Mouse (Mus musculus) neural tube, embryonic 14.5 days (tissue): ENCODE data around the gene Wdr77. TPM values are rescaled to one million over a fixed set of nuclear protein-coding genes. Genes with fewer than 3 reads are reported as not detected.

ENCODE experiments used
- ATAC-seq: fragments of 200-750 bp; cut with Nextera tagmentation; 2 replicates; pipeline ENCODE4 v1.8.0; 2017; ENCODE audit warnings: low read depth, mild to moderate bottlenecking, moderate TSS enrichment, moderate library complexity
- H3K27ac ChIP-seq: fragments of 300-500 bp; sonication (generic); 2 replicates; pipeline ENCODE4 v1.5.1; 2014; ENCODE audit warnings: low read depth, mild to moderate bottlenecking, control low read depth, low read length, moderate library complexity, mixed read lengths
- H3K27me3 ChIP-seq: fragments of 300-500 bp; sonication (generic); 2 replicates; pipeline ENCODE4 v1.6.1; 2014; ENCODE audit warnings: low read length; ENCODE audit not compliant: control insufficient read depth, insufficient read depth
- H3K36me3 ChIP-seq: fragments of 300-500 bp; sonication (generic); 2 replicates; pipeline ENCODE4 v1.6.1; 2014; ENCODE audit warnings: low read length, mixed read lengths; ENCODE audit not compliant: control insufficient read depth, insufficient read depth
- H3K4me1 ChIP-seq: fragments of 300-500 bp; sonication (generic); 2 replicates; pipeline ENCODE4 v1.6.1; 2014; ENCODE audit warnings: low read length; ENCODE audit not compliant: control insufficient read depth, insufficient read depth
- H3K4me2 ChIP-seq: fragments of 300-500 bp; sonication (generic); 2 replicates; pipeline ENCODE4 v1.6.1; 2014; ENCODE audit warnings: mild to moderate bottlenecking, low read depth, low read length, control low read depth
- H3K4me3 ChIP-seq: fragments of 300-500 bp; sonication (generic); 2 replicates; pipeline ENCODE4 v1.5.1; 2014; ENCODE audit warnings: low read depth, low read length, control low read depth, mixed read lengths
- H3K9ac ChIP-seq: fragments of 300-500 bp; sonication (generic); replicated peaks from 2 replicates; pipeline ENCODE4 v1.6.1; 2014; ENCODE audit warnings: low read depth, mild to moderate bottlenecking, control low read depth, low read length, mixed read lengths
- H3K9me3 ChIP-seq: fragments of 300-500 bp; sonication (generic); 2 replicates; pipeline ENCODE4 v1.6.1; 2016; ENCODE audit warnings: low read length; ENCODE audit not compliant: control insufficient read depth
- WGBS: fragments of 180-500 bp; shearing (Covaris S2); extraction: QIAGEN DNeasy Blood & Tissue Kit; methylation state at CpG from one replicate; pipeline ENCODE4 v1.1.7; 2014; 5-methylcytosine and 5-hydroxymethylcytosine counted together
- polyA plus RNA-seq: library from polyadenylated mRNA; unstranded; fragments of >200 nt; fragmentation: Nextera tagmentation; extraction: Ambion mirVana; gene quantifications from 2 replicates; pipeline ENCODE4 v1.2.1, GENCODE M21; 2014

Gene Wdr77
- polyA plus RNA-seq, 1 experiment from 2014 or later = 91.4 TPM

DNA sequence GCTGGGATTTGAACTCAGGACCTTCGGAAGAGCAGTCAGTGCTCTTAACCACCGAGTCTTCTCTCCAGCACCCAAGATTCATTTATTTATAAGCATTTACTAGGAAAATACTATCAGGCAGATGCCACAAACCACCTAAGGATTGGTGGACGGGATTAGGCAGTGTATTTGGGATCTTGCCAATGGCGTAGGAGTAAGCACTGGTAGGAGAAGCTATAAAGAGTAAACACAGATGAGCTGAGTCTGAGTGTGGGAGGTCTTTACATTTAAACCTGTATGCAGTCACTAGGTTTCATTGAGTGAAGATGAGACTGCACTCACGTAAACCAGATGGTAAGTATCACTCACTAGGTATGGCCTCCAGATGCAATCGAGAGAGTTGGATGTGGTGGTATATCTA is 25.2 kb upstream of the Wdr77 start:
- Histone ChIP-seq H3K27ac (no peak overlapping the region), H3K27me3 (no peaks in the 10 kb centered on the region), H3K9me3 (no peaks in the 10 kb centered on the region), H3K4me3 (no peak overlapping the region), H3K9ac (no peak overlapping the region), H3K36me3 (no peaks in the 10 kb centered on the region), H3K4me2 (no peak overlapping the region), H3K4me1 (no peaks in the 10 kb centered on the region)
- 96% methylated on average over 6 of the region's 6 CpGs for WGBS
- no peak for ATAC-seq

DNA sequence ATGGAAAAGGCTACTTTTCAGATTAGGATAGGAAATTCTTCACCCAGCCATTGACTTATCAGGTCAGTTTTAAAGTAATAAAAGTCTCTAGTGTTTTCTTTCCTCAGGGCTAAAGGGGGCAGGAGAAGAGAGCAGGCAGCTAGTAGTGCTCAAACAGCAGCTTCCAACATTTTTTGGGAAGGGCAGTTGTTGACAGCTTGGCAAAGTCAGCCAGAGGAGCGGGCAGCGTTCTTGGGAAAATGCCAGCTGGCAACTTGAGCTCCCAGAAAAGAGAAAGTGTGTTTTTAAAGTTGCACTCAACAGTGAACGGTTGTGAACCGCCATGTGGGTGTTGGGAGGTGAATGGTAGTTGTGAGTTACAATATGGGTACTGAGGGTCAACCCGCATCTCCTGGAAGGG is 24.1 kb upstream of the Wdr77 start:
- Histone ChIP-seq H3K36me3 (no peaks in the 10 kb centered on the region), H3K27me3 (no peaks in the 10 kb centered on the region), H3K9ac (no peak overlapping the region), H3K4me1 (no peaks in the 10 kb centered on the region), H3K27ac (no peak overlapping the region), H3K4me2 (no peak overlapping the region), H3K4me3 (no peak overlapping the region), H3K9me3 (no peaks in the 10 kb centered on the region)
- no peak for ATAC-seq
- WGBS = 83% methylated on average over 5 of the region's 5 CpGs

DNA sequence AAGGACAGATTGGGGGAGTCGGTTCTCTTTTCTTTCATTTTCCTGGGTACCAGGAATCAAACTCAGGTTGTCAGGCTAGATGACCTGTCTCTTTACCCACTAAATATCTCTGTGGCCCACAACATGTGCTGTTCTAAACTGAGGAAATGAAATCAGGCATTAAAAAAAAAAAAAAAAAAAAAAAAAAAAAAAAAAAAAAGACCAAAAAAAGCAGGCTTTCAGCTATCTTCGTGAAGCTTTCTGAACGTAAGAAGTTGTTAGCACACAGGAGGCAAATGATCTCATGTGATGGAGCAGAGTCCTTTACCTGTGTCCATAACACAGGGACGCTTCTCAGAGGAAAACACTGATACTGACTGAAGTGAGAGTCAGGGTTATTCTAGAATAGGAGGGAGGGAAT is 23.1 kb upstream of the Wdr77 start:
- Histone ChIP-seq H3K9me3 (no peaks in the 10 kb centered on the region), H3K27me3 (no peaks in the 10 kb centered on the region), H3K4me3 (no peak overlapping the region), H3K27ac (no peak overlapping the region), H3K4me2 (no peak overlapping the region), H3K9ac (no peak overlapping the region), H3K36me3 (peaks cover 5% of the 10 kb centered on the region; the same call in 1 of the 2 replicates), H3K4me1 (no peaks in the 10 kb centered on the region)
- ATAC-seq = no peak
- 92% methylated on average over 4 of the region's 4 CpGs for WGBS

DNA sequence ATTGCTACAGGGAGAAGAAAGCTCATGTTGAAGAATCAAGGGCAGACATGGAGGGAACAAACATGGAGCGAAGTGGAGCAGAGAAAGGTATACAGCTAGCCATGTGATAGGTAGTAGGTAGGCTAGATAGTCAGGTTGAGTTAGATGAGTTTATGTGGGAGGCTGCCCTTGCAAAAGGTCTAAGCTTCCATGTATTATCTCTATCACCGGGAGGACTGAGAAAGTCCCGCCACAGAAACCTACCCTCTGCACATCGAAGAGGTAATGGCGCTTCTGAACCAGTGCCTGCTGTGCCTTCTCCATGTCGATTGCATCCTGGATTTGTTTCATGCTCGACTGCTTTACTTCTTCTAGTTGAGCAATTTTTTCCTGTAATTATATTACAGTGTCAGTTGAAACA is 7.8 kb upstream of the Wdr77 start:
- no peaks in the 10 kb centered on the region for H3K9me3 ChIP-seq
- WGBS = 93% methylated on average over 7 of the region's 7 CpGs
- H3K9ac ChIP-seq = no peak overlapping the region
- peaks cover 58% of the 10 kb centered on the region for H3K36me3 ChIP-seq
- no peak overlapping the region for H3K27ac ChIP-seq
- ATAC-seq = no peak
- H3K4me1 ChIP-seq = no peaks in the 10 kb centered on the region
- no peak overlapping the region for H3K4me3 ChIP-seq
- no peak overlapping the region for H3K4me2 ChIP-seq
- H3K27me3 ChIP-seq = no peaks in the 10 kb centered on the region

DNA sequence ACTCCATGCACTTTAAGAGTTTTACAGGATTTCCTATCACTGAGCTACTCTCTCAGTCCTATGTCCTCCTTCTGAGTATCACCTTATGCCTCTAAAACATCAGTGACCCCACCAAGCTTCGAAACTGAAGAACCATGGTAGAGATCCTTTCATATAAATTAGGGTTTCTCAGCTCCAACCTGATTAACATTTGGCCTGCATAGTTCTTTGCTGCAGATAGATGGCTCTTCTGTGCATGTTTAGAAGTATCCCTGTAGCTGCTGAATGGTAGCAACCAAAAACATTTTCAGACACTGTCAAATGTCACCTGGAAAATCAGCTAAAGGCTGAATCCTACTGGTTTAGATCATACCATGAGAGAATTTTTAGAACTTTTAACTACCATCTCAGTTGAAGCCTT is 1.9 kb upstream of the Wdr77 start:
- H3K4me3 ChIP-seq = no peak overlapping the region
- peaks cover 25% of the 10 kb centered on the region; the same call in 1 of the 2 replicates for H3K4me1 ChIP-seq
- WGBS = 80% methylated on average over 1 of the region's 1 CpGs
- H3K9me3 ChIP-seq = no peaks in the 10 kb centered on the region
- H3K4me2 ChIP-seq = peak overlapping the region; percentile 71
- peaks cover 31% of the 10 kb centered on the region for H3K36me3 ChIP-seq
- H3K27ac ChIP-seq = no peak overlapping the region
- ATAC-seq = no peak
- H3K27me3 ChIP-seq = no peaks in the 10 kb centered on the region
- H3K9ac ChIP-seq = no peak overlapping the region

DNA sequence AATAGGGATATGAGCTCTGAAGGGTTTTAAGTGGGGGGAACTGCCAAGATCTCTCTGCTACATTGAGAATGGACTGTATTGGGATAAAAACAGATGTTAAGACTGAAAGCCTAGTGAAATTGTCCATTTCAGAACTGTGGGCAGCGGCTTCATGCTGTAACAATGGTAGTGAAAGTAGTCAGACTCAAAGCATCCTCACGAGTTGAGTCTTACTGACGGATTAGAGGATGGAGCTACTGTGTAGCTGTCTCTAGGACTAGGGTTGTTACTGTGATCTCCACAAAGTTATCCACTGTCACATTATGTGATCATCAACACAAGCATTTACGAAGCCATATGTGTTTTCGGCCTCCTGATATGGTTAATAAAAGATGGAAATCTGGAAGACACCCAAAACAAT is 965 bp upstream of the Wdr77 start:
- H3K4me1 ChIP-seq = peaks cover 25% of the 10 kb centered on the region; the same call in 1 of the 2 replicates
- H3K27ac ChIP-seq = no peak overlapping the region; the same call in 1 of the 2 replicates
- H3K4me3 ChIP-seq = peak overlapping the region; percentile 88
- peaks cover 32% of the 10 kb centered on the region for H3K36me3 ChIP-seq
- H3K4me2 ChIP-seq = peak overlapping the region; percentile 71
- no peak for ATAC-seq
- H3K27me3 ChIP-seq = no peaks in the 10 kb centered on the region
- H3K9me3 ChIP-seq = no peaks in the 10 kb centered on the region
- peak overlapping the region; percentile 92 for H3K9ac ChIP-seq
- 45% methylated on average over 5 of the region's 5 CpGs for WGBS

DNA sequence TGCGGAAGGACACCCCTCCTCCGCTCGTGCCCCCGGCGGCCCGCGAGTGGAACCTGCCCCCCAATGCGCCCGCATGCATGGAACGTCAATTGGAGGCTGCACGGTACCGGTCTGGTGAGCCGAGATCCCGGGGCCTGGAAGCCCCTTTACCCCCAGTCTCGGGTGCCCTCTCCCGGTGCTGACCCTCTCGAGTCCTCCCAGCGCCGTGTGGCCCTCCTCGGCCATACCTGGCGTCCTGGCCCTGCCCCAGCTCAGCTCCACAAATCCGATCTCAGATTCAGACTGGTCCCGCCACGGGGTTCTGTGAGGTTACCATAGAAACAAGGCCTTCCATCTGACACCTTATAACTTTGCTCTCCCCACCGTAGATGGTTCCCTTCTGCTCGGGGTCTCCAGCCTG is 416 bp downstream of the Wdr77 start:
- Histone ChIP-seq H3K4me2 (peak overlapping the region; percentile 83), H3K27ac (peak overlapping the region; percentile 61; the same call in 1 of the 2 replicates), H3K4me1 (peaks cover 25% of the 10 kb centered on the region; the same call in 1 of the 2 replicates), H3K9me3 (no peaks in the 10 kb centered on the region), H3K4me3 (peak overlapping the region; percentile 88), H3K9ac (peak overlapping the region; percentile 89), H3K27me3 (no peaks in the 10 kb centered on the region), H3K36me3 (peaks cover 32% of the 10 kb centered on the region)
- peak; percentile 77; the same call in 1 of the 2 replicates for ATAC-seq
- WGBS = under 1% methylated on average over 26 of the region's 26 CpGs

DNA sequence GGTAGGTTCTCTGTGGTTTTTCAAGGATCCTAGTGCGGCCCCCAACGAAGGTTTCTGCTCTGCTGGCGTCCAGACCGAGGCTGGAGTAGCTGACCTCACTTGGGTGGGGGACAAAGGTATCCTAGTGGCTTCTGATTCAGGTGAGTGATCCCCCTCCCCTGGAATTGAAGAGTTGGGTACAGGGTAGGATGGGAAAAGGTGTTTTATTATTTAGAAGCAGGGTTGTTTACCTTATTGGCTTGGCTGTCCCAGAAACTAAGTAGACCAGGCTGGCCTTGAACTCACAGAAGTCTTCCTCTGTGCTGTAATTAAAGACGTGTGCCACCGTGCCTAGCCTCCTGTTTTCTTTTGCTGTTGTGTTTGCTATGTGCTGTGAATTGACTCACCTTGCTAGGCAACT is 830 bp downstream of the Wdr77 start, which contains the start of gene Atp5f1:
TSS of gene Atp5f1 (minus strand) at position 101 of the 400 bp plus-strand sequence.
- peaks cover 25% of the 10 kb centered on the region; the same call in 1 of the 2 replicates for H3K4me1 ChIP-seq
- 12% methylated on average over 6 of the region's 6 CpGs for WGBS
- H3K27ac ChIP-seq = peak within 1 kb of the TSS; percentile 80
- H3K27me3 ChIP-seq = no peaks in the 10 kb centered on the region
- H3K4me3 ChIP-seq = peak within 1 kb of the TSS; percentile 88
- ATAC-seq = no peak
- H3K4me2 ChIP-seq = peak within 1 kb of the TSS; percentile 83
- peaks cover 32% of the 10 kb centered on the region for H3K36me3 ChIP-seq
- peak within 1 kb of the TSS; percentile 92 for H3K9ac ChIP-seq
- H3K9me3 ChIP-seq = no peaks in the 10 kb centered on the region

DNA sequence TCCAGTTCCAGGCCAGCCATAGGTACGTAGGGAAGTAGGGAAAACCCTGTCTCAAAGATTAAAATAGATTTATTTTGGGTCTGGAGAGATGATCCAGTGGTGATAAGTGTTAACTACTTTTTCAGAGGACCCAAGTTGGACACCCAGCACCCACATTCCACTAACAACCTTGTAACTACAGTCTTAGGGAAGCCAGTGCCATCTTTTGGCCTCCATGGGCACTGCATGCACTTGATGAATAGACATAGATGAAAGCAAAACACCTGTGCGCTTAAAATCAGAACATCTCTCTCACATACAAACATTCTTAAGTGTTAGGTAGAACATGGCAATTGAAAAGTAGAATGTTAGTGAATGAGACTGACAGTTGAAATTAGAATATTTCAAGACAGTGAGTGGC is 1.5 kb downstream of the Wdr77 start:
- Histone ChIP-seq H3K27ac (no peak overlapping the region), H3K4me1 (peaks cover 25% of the 10 kb centered on the region; the same call in 1 of the 2 replicates), H3K9me3 (no peaks in the 10 kb centered on the region), H3K4me2 (peak overlapping the region; percentile 83; the same call in 1 of the 2 replicates), H3K9ac (no peak overlapping the region), H3K4me3 (peak overlapping the region; percentile 88), H3K36me3 (peaks cover 38% of the 10 kb centered on the region), H3K27me3 (no peaks in the 10 kb centered on the region)
- ATAC-seq = no peak
- 97% methylated on average over 2 of the region's 2 CpGs for WGBS
